ENCODE assay signal across 23 mouse cellular contexts in the genomic region with DNA sequence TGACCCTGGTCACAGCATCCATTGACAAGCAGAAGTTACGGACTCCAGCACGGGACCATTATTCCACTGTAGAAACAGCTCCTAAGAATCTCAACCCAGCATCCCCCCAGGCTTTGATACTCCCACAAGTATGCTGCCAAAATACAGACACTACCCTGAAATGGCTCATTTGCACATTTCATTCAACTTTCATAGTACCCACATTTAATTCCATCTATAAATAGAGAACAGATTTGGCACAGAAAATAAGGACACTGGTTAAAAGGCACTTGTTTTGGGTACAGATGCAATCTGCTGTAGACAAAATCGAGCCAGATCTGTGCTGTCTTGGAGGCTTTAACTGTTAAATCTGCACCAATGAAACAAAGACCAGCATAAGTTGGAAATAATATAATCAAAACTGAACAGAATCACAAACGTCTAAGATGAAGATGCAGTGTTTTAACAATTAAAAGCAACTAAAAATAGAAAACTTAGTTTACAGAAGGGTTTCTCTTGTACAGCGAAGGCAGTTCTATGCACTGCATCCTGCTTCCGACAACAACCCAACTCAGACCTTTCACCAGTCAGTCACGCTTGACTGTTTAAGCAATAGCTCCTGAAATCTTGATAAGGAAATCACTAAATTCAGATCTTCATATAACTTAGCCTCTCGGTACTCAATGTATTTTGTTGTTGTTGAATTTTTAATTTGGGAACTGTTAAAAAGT.
DNase-seq lines count a peak whose midpoint lies in the region; ATAC-seq lines count a peak whose summit lies in the region.
"Had no signal": no experiment of that assay in that cellular context is flagged by ENCODE, and none has a peak within 500 bp of the region (broad histone marks: within the 10 kb centered on the region; RNA-seq: fewer than 3 reads in every experiment).

No protein-coding gene starts in this region.

- no peak overlapping the region for H3K4me3 ChIP-seq in forebrain, embryonic 13.5 days
- no peak overlapping the region for H3K4me3 ChIP-seq in forebrain, embryonic 12.5 days (replicated peaks)
- H3K4me3 ChIP-seq: embryonic facial prominence, embryonic 13.5 days; heart, embryonic 15.5 days; limb, embryonic 12.5 days; liver, embryonic 13.5 days; lung, embryonic 15.5 days had no signal

- peak; percentile 14 to 72 for DNase-seq in layer of hippocampus, adult 18-20 months (ENCODE audit: low spot score in 2 of 2)
- no peak for DNase-seq in layer of hippocampus, postnatal 25 days (ENCODE audit: extremely low spot score in 1 of 2, low spot score in 1 of 2)
- peak; percentile 19 to 25 for DNase-seq in right cerebral cortex, adult 2 months (ENCODE audit: low spot score in 2 of 2)
- no peak for DNase-seq in right cerebral cortex, postnatal 4 days
- no peak for DNase-seq in spleen, adult 12 weeks (ENCODE audit: low spot score)
- DNase-seq in thymus, postnatal 0 days (ENCODE audit: low spot score): no peak
- DNase-seq: cerebellum, adult 11-12 months; gastrocnemius, postnatal 10 days; heart, adult 18-20 months; kidney, adult 9 months; kidney, postnatal 36 days; liver, embryonic 13.5 days; retina, postnatal 1 day; thymus, postnatal 25 days had no signal

- no peak overlapping the region for H3K27ac ChIP-seq in forebrain, embryonic 13.5 days
- no peak overlapping the region for H3K27ac ChIP-seq in forebrain, embryonic 12.5 days
- H3K27ac ChIP-seq: embryonic facial prominence, embryonic 13.5 days; heart, embryonic 15.5 days; limb, embryonic 12.5 days; liver, embryonic 13.5 days; lung, embryonic 15.5 days; macrophage; stomach, postnatal 0 days had no signal

- no peaks in the 10 kb centered on the region for H3K27me3 ChIP-seq in forebrain, embryonic 13.5 days
- H3K27me3 ChIP-seq in forebrain, embryonic 12.5 days: no peaks in the 10 kb centered on the region
- H3K27me3 ChIP-seq: embryonic facial prominence, embryonic 13.5 days; heart, embryonic 15.5 days; limb, embryonic 12.5 days; liver, embryonic 13.5 days; lung, embryonic 15.5 days had no signal

- no peaks in the 10 kb centered on the region for H3K9me3 ChIP-seq in forebrain, embryonic 13.5 days (replicated peaks)
- H3K9me3 ChIP-seq in forebrain, embryonic 12.5 days: no peaks in the 10 kb centered on the region
- H3K9me3 ChIP-seq: embryonic facial prominence, embryonic 13.5 days; heart, embryonic 15.5 days; limb, embryonic 12.5 days; liver, embryonic 13.5 days; lung, embryonic 15.5 days had no signal

- WGBS in forebrain, embryonic 13.5 days: 83% methylated on average over 8 of the region's 8 CpGs
- WGBS in forebrain, embryonic 12.5 days: 92% methylated on average over 8 of the region's 8 CpGs

- peak; percentile 63; the same call in 1 of the 2 replicates for ATAC-seq in forebrain, embryonic 13.5 days
- ATAC-seq in forebrain, embryonic 12.5 days (ENCODE audit: low FRiP score): no peak

- H3K36me3 ChIP-seq in forebrain, embryonic 13.5 days (ENCODE audit: poor library complexity, severe bottlenecking): peaks cover 36% of the 10 kb centered on the region
- H3K36me3 ChIP-seq in forebrain, embryonic 12.5 days (replicated peaks): peaks cover 34% of the 10 kb centered on the region

- H3K4me1 ChIP-seq in forebrain, embryonic 13.5 days: 0 out of 2 replicates have a peak, but pooled peaks cover 3% of the 10 kb centered on the region
- H3K4me1 ChIP-seq in forebrain, embryonic 12.5 days: no peaks in the 10 kb centered on the region
- H3K4me1 ChIP-seq: embryonic facial prominence, embryonic 13.5 days; heart, embryonic 15.5 days; limb, embryonic 12.5 days; liver, embryonic 13.5 days had no signal

- no peak overlapping the region for H3K9ac ChIP-seq in forebrain, embryonic 13.5 days
- no peak overlapping the region for H3K9ac ChIP-seq in forebrain, embryonic 12.5 days
- H3K9ac ChIP-seq: embryonic facial prominence, embryonic 13.5 days; heart, embryonic 15.5 days; limb, embryonic 12.5 days; liver, embryonic 13.5 days; lung, embryonic 15.5 days had no signal

- no peak overlapping the region for H3K4me2 ChIP-seq in forebrain, embryonic 13.5 days
- H3K4me2 ChIP-seq in forebrain, embryonic 12.5 days: no peak overlapping the region
- H3K4me2 ChIP-seq: embryonic facial prominence, embryonic 13.5 days; heart, embryonic 15.5 days; limb, embryonic 12.5 days; liver, embryonic 13.5 days; lung, embryonic 15.5 days; midbrain, embryonic 11.5 days had no signal

Comparison
In these comparisons a context has a peak if more than half of its experiments do, and no peak if none do; other contexts are left out.
1. DNase-seq: peak in layer of hippocampus, adult 18-20 months (2 of 2) and right cerebral cortex, adult 2 months (2 of 2); none in layer of hippocampus, postnatal 25 days (0 of 2), right cerebral cortex, postnatal 4 days (single experiment), spleen, adult 12 weeks (single experiment) and thymus, postnatal 0 days (single experiment).